Mouse (Mus musculus) G1E (cell line): ENCODE measurements around the gene Itpr3. TPM values are rescaled to one million over a fixed set of nuclear protein-coding genes. Genes with fewer than 3 reads are reported as not detected.

Experiments used
- ATAC-seq: 2 replicates; pipeline ENCODE4 v1.8.0; 2016; ENCODE audit warnings: mild to moderate bottlenecking; ENCODE audit not compliant: insufficient number of reproducible peaks, poor library complexity, low FRiP score, severe bottlenecking; ENCODE audit errors: extremely low read depth
- DNase-seq: peaks from one replicate; pipeline ENCODE4 v3.0.0; 2012; ENCODE audit warnings: low spot score
- H3K27me3 ChIP-seq: 2 replicates; pipeline ENCODE4 v1.6.1; 2012; ENCODE audit warnings: mild to moderate bottlenecking, low read length, inconsistent platforms; ENCODE audit not compliant: insufficient read depth
- H3K36me3 ChIP-seq: replicated peaks from 2 replicates; pipeline ENCODE3; 2012; ENCODE audit warnings: mild to moderate bottlenecking, inconsistent platforms
- H3K4me1 ChIP-seq: 2 replicates; pipeline ENCODE4 v1.6.1; 2012; ENCODE audit warnings: low read depth, low read length, inconsistent platforms, mixed read lengths; ENCODE audit not compliant: insufficient read depth
- H3K4me3 ChIP-seq: 2 replicates; pipeline ENCODE4 v1.5.1; 2012; ENCODE audit warnings: low read depth, mild to moderate bottlenecking, inconsistent platforms, low read length, moderate library complexity, mixed read lengths
- H3K9me3 ChIP-seq: replicated peaks from 2 replicates; pipeline ENCODE4 v1.6.1; 2012; ENCODE audit warnings: inconsistent platforms
- CTCF ChIP-seq: IDR thresholded peaks from 2 replicates; pipeline ENCODE4 v1.5.1; 2012; ENCODE audit warnings: low read depth, low read length, inconsistent platforms, mixed read lengths
- GATA1 ChIP-seq: IDR thresholded peaks from 2 replicates; pipeline ENCODE4 v1.6.1; 2012; ENCODE audit warnings: borderline replicate concordance, low read length, inconsistent platforms, mixed read lengths
- GATA2 ChIP-seq: IDR thresholded peaks from 2 replicates; pipeline ENCODE4 v1.6.1; 2012; ENCODE audit warnings: low read depth, low read length, inconsistent platforms, borderline replicate concordance
- POLR2AphosphoS5 ChIP-seq: IDR thresholded peaks from 2 replicates; pipeline ENCODE4 v1.6.1; 2012; ENCODE audit warnings: low read depth, low read length, inconsistent platforms; ENCODE audit not compliant: insufficient replicate concordance
- TAL1 ChIP-seq: conservative IDR thresholded peaks from 2 replicates; pipeline ENCODE4 v1.6.1; 2012; ENCODE audit warnings: low read depth, low read length, inconsistent platforms, mixed read lengths
- polyA plus RNA-seq: library from polyadenylated mRNA; stranded (reverse); fragments of >175 nt; gene quantifications from 2 replicates; pipeline ENCODE4 v1.2.3, GENCODE M21; 2012
- total RNA-seq, 2 experiments: library from RNA; stranded (forward) in 1 of 2; stranded (reverse) in 1 of 2; fragments of 200-1000 nt in 1 of 2; fragments of >200 nt in 1 of 2; fragmentation: Nextera tagmentation in 1 of 2; gene quantifications; 2 replicates each; pipeline ENCODE4 v1.2.3; 2014 to 2017

Gene Itpr3
- total and polyA plus RNA-seq, 3 experiments = 3.2 to 6.9 (median 4.9) TPM

GRCm38 (mm10) chr17:27063717-27064116, 6.6 kb downstream of the Itpr3 start:
- peaks cover 20% of the 10 kb centered on the region; the same call in 1 of the 2 replicates for H3K27me3 ChIP-seq

GRCm38 (mm10) chr17:27064195-27064594, 7.1 kb downstream of the Itpr3 start:
- Histone ChIP-seq H3K9me3 (no peaks in the 10 kb centered on the region), H3K27me3 (peaks cover 18% of the 10 kb centered on the region; the same call in 1 of the 2 replicates), H3K36me3 (peaks cover 18% of the 10 kb centered on the region), H3K4me3 (no peak overlapping the region), H3K4me1 (peaks cover 27% of the 10 kb centered on the region)
- TF ChIP-seq CTCF = no peak
- no peak for TF ChIP-seq TAL1
- no peak for TF ChIP-seq GATA1
- no peak for TF ChIP-seq GATA2
- TF ChIP-seq POLR2AphosphoS5 = no peak
- ATAC-seq (no peak), DNase-seq (no peak)

More at GRCm38 (mm10) chr17:27063717-27064116, 6.6 kb downstream of the Itpr3 start:
- peaks cover 27% of the 10 kb centered on the region for H3K4me1 ChIP-seq
- no peaks in the 10 kb centered on the region for H3K9me3 ChIP-seq
- ATAC-seq = no peak
- H3K36me3 ChIP-seq = peaks cover 18% of the 10 kb centered on the region
- TF ChIP-seq CTCF (no peak), POLR2AphosphoS5 (no peak), TAL1 (no peak), GATA1 (no peak), GATA2 (no peak)
- no peak overlapping the region for H3K4me3 ChIP-seq
- no peak for DNase-seq

- no peak overlapping the region for H3K4me3 ChIP-seq
Measured at GRCm38 (mm10) chr17:27066065-27066464, 9.0 kb downstream of the Itpr3 start.

GRCm38 (mm10) chr17:27069071-27069470, 12.0 kb downstream of the Itpr3 start:
- H3K4me3 ChIP-seq = no peak overlapping the region
- DNase-seq = no peak
- H3K36me3 ChIP-seq = peaks cover 17% of the 10 kb centered on the region
- peaks cover 21% of the 10 kb centered on the region for H3K4me1 ChIP-seq
- peaks cover 23% of the 10 kb centered on the region; the same call in 1 of the 2 replicates for H3K27me3 ChIP-seq
- no peak for ATAC-seq
- TF ChIP-seq CTCF (no peak), POLR2AphosphoS5 (no peak), GATA2 (no peak), TAL1 (no peak), GATA1 (no peak)
- H3K9me3 ChIP-seq = no peaks in the 10 kb centered on the region

More at GRCm38 (mm10) chr17:27066065-27066464, 9.0 kb downstream of the Itpr3 start:
- no peak for ATAC-seq
- H3K4me1 ChIP-seq = peaks cover 25% of the 10 kb centered on the region
- peaks cover 13% of the 10 kb centered on the region for H3K36me3 ChIP-seq
- H3K9me3 ChIP-seq = no peaks in the 10 kb centered on the region
- TF ChIP-seq CTCF (no peak), GATA1 (no peak), GATA2 (no peak), POLR2AphosphoS5 (no peak), TAL1 (no peak)
- peaks cover 15% of the 10 kb centered on the region; the same call in 1 of the 2 replicates for H3K27me3 ChIP-seq
- no peak for DNase-seq

- TF ChIP-seq TAL1 (no peak), GATA1 (no peak), GATA2 (no peak), POLR2AphosphoS5 (no peak), CTCF (no peak)
- H3K27me3 ChIP-seq = peaks cover 20% of the 10 kb centered on the region; the same call in 1 of the 2 replicates
- peaks cover 27% of the 10 kb centered on the region for H3K4me1 ChIP-seq
Measured at GRCm38 (mm10) chr17:27070913-27071312, 13.8 kb downstream of the Itpr3 start.

GRCm38 (mm10) chr17:27071630-27072029, 14.5 kb downstream of the Itpr3 start:
- H3K9me3 ChIP-seq = no peaks in the 10 kb centered on the region
- no peak for DNase-seq
- H3K27me3 ChIP-seq = peaks cover 20% of the 10 kb centered on the region; the same call in 1 of the 2 replicates
- peaks cover 40% of the 10 kb centered on the region for H3K36me3 ChIP-seq
- H3K4me1 ChIP-seq = peaks cover 20% of the 10 kb centered on the region
- H3K4me3 ChIP-seq = no peak overlapping the region
- peak; percentile 22; the same call in 1 of the 2 replicates for ATAC-seq
- TF ChIP-seq CTCF (0 out of 2 replicates have a peak, but pooled peaks have one; percentile 21), GATA1 (no peak)

More at GRCm38 (mm10) chr17:27070913-27071312, 13.8 kb downstream of the Itpr3 start:
- ATAC-seq (no peak), DNase-seq (no peak)
- no peaks in the 10 kb centered on the region for H3K9me3 ChIP-seq
- H3K36me3 ChIP-seq = peaks cover 33% of the 10 kb centered on the region
- H3K4me3 ChIP-seq = no peak overlapping the region
